Mouse (Mus musculus) G1E (cell line): Measurements from ENCODE around the gene Arhgap31.

Source experiments
- CTCF ChIP-seq: IDR thresholded peaks from 2 replicates; pipeline ENCODE4 v1.5.1; 2012; ENCODE audit warnings: low read depth, low read length, inconsistent platforms, mixed read lengths
- GATA2 ChIP-seq: IDR thresholded peaks from 2 replicates; pipeline ENCODE4 v1.6.1; 2012; ENCODE audit warnings: low read depth, low read length, inconsistent platforms, borderline replicate concordance
- POLR2AphosphoS5 ChIP-seq: IDR thresholded peaks from 2 replicates; pipeline ENCODE4 v1.6.1; 2012; ENCODE audit warnings: low read depth, low read length, inconsistent platforms; ENCODE audit not compliant: insufficient replicate concordance

GRCm38 (mm10) chr16:38555988-38556387 lies 157.1 kb downstream of the Arhgap31 start:
- TF ChIP-seq CTCF, result no peak
- TF ChIP-seq GATA2, result no peak
- no peak for TF ChIP-seq POLR2AphosphoS5
